Mouse (Mus musculus) c-Kit-positive CD71-positive TER-119-positive erythroid progenitor cells, embryonic 14.5 days (primary cell): ENCODE data around the gene Arrdc2.
"Not testable (repeated sequence)": the region's sequence is repeated elsewhere in the genome, so short reads cannot be mapped to it uniquely, and the experiment has no call there.

ENCODE experiments used
- DNase-seq: peaks from one replicate; pipeline ENCODE4 v3.0.0-alpha.2; 2013; ENCODE audit warnings: low spot score

The Arrdc2 gene

DNA sequence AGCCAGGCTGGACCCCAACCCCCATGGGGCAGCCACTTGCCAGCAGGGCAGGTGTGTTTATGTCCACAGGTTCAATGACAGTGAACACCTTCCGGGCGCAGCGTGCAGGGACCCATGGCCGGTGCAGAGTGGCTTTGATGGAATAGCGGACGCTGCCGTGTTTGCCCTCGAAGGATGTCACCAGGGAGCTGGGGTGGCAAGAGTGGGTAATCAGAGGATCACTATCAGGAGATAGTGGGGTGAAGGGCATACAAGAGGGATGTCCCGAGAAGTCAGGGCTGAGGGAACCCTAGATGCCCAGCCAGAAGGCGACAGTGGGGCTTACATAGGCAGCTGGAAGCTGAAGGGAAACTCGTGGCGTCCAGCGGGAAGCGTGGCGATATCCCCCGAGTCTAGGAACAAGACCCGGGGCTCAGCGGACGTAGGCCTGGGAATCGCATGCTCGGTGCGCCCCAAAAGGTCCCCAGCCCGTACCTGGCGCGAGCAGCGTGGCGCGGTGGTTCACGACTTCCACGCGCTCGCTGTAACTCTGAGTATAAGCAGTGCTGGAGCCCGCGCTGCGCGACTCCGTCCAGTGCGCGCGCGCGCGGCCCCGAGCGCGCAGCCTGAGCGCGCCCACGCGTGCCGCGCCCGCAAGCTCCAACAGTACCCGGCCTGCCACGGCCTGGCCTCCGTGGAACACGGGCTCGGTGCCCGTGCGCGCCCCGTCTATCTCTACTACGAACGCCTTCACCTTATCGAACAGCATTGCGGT is 689 bp downstream of the Arrdc2 start:
- no peak for DNase-seq

DNA sequence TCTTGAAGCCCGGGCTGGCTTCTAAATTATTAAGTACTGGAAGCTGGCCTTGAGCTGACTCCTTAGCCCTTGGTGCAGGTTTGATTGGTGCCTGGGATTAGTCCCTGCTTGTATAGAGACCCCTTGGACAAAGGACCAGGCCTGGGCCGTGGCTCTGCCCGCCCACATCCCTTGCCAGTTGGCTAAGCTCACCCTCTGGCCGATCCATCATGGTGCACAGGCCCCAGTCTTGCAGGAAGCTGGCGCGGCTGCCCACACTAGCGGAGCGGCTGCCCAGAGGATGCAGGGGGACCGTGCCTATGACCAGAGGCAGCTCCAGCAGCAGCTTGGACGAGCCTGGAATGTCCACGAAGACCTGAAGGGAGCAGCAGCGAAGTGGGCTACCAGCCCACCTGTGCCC is 2.9 kb downstream of the Arrdc2 start:
- DNase-seq = no peak

GRCm38 (mm10) chr8:70834071-70834470 is 5.4 kb downstream of the Arrdc2 start:
- no peak for DNase-seq

- DNase-seq = no peak
Measured at GRCm38 (mm10) chr8:70833520-70833919, 6.0 kb downstream of the Arrdc2 start.

- DNase-seq = no peak
Measured at GRCm38 (mm10) chr8:70833018-70833482, 6.5 kb downstream of the Arrdc2 start.

- DNase-seq = no peak
Measured at GRCm38 (mm10) chr8:70832371-70832770, 7.1 kb downstream of the Arrdc2 start.

- no peak for DNase-seq
Measured at GRCm38 (mm10) chr8:70831517-70831916, 8.0 kb downstream of the Arrdc2 start.

GRCm38 (mm10) chr8:70827796-70828195 is 11.7 kb downstream of the Arrdc2 start:
- no peak for DNase-seq

- no peak for DNase-seq
Measured at GRCm38 (mm10) chr8:70827010-70827409, 12.5 kb downstream of the Arrdc2 start.

GRCm38 (mm10) chr8:70825816-70826215 is 13.7 kb downstream of the Arrdc2 start:
- no peak for DNase-seq

DNA sequence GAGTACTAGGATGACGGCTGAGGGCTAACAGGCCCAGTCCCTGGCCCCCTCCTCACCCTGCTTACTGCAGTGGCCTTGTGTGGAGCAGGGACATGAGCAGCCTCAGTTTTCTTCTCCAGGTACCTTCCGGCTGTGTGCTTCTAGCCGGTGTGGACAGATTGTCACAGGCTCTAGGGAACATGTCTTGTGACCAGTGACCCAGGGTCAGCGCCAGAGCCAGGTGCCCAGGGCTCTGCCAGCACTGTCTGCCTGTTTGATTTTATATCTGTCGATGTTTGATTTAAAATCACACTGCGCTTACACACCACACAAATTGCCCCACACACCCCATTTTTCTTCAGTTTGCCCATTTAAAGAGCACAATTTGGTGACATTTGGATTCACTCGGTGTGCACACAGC is 15.7 kb downstream of the Arrdc2 start:
- no peak for DNase-seq

DNA sequence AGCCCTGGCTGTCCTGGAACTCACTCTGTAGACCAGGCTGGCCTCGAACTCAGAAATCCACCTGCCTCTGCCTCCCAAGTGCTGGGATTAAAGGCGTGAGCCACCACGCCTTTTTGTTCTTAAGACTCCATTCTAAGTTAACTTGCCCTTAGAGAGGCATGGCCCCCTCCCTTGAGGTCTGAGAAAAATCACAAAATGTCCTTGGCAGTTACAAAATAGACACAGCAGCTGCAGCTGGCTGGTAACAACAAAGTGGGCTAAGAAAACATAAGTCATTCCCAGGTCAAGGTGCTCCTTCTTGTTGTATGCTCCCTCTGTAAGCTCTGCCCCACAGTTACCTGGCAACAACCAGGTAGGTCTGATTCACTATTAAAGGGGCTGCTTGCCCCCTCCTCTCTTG is 16.9 kb downstream of the Arrdc2 start:
- not testable (repeated sequence) for DNase-seq

DNA sequence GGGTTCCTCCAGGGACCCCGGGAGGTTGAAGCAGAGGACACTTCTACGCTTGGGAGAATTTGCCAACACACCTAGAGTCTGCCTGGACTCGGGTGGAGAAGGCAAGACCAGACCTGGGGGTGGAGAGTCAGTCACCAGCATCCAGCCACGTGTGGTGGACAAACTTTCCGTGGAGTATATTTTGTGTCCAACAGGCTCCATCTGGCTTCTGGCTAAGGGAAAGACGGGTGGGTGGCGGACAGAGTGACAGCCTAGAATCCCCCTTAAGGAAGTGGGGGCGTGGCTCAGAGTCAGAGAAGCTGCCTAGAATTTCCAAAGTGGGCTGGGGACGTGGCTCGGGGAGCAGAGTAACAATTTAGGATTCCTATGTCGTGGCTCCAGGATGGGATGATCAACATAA is 17.5 kb downstream of the Arrdc2 start:
- DNase-seq = no peak

DNA sequence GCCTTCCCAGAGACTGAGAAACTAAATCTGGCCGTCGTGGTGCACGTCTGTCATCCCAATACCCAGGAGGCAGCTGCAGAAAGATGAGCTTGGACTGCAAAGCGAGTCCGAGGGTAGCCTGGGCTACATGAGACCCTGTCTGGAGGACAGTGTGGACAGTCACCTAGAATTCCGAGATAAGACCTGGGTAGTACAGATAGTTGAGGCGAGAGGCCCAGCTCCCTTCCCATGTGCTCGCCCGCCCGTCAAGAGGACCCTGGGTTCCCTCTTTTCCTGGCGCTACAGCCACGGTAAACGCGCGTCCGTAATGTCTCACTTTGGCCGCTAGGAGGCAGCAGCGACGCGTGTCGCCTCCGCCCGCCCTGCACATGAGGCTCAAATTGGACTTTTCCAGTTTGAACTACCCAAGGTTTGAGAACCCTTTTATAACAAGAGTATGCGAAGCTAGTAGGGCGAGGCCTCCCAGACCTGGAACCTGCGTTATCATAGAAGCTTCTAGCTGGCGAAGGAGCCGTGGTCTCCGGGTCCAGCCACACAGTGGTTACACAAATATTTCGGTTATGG is 18.0 kb downstream of the Arrdc2 start:
- DNase-seq = peak; percentile 72

GRCm38 (mm10) chr8:70820101-70820935 is 19.2 kb downstream of the Arrdc2 start:
- DNase-seq = no peak

GRCm38 (mm10) chr8:70816679-70817078 is 22.8 kb downstream of the Arrdc2 start:
- DNase-seq = peak; percentile 62

DNA sequence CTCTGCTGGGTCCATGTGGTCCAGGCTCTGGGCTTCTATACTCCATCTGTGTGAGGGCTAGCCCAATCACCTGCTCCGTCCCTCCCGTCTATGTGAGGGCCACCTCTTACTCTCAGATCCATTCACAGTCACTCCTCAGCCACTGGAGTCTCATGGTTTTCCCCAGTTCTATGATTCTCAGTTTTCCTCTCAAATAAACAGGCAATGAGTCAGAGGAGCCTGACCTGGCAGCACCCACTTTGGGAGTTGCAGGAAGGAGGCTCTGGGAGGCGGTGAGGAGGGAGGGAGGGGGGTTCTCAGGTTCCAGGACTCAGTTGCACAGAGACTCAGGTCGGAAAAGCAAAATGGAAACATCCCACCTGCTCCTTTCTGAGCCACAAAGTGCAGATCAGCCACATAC is 26.6 kb downstream of the Arrdc2 start:
- no peak for DNase-seq

- no peak for DNase-seq
Measured at GRCm38 (mm10) chr8:70812055-70812454, 27.5 kb downstream of the Arrdc2 start.

- no peak for DNase-seq
Measured at GRCm38 (mm10) chr8:70810962-70811680, 28.4 kb downstream of the Arrdc2 start.

DNA sequence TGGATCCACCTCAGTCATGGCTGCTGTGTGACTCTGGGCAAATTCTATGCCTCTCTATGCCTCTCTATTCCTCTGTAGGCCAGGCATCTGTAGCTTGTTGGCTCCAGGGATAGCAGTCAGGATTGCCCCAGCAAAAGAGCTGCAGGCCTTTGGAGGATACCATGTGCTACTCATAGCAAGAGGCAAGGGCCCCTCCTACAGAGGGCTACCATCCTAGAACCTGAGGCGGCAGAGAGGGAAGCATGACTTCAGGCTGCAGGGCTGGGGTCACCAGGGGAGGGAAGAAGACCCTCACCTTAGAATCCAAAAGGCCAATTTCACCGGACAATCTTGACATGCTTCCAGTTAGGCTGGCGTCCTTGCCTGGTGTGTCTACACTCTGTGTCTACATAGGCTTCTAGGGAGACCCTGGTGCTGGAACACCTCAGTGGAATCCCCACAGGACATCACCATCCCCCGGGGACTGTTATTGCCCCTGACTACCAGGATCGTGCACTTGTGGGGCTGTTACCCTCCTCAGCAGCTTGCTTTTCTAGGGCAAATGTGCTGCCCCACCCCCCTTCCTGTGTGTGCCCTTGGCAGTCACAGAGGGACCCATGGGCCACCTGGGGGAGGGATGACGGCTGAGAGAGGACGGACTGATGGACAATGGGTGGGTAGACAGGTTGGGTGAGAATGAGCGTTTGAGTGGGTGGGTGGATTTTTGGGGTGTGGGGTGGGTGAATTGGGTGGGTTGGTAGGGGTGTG is 30.4 kb downstream of the Arrdc2 start:
- no peak for DNase-seq

DNA sequence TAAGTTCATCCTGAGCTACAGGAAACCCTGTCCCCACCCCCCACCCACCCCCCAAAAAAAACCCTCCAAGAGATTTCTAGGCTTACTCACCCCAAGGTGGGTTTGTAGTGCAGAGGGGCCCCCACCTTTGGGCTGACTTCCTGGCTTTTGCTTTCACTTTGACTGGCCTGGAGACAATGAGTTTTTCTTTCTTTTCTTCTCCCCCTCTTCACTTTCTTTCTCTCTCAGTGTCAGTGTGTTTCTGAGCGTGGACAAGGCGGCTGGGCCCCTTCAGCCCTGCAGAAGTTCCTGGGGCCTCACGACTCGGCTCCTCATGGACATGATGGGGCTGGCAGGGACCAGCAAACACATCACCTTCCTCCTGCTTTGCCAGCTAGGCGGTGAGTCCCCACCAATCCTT is 31.3 kb downstream of the Arrdc2 start, which contains the start of gene Il12rb1:
Il12rb1 (plus strand) TSS at position 211 of the 400 bp plus-strand sequence.
- DNase-seq = no peak
